Mouse (Mus musculus): ENCODE results near the gene Wdr73. TPM values are rescaled to one million over a fixed set of nuclear protein-coding genes. Genes with fewer than 3 reads are reported as not detected.
"Not testable (repeated sequence)": the region's sequence is repeated elsewhere in the genome, so short reads cannot be mapped to it uniquely, and the experiment has no call there.

Wdr73 gene
- 33.2 and 58.1 TPM in 2 replicates for total RNA-seq (2014; rRNA removed)
- polyA plus RNA-seq (2015; fragmentation: Nextera tagmentation; extraction: Ambion mirVana), result 34.7 and 35.0 TPM in 2 replicates

- under 1% methylated on average over 36 of the region's 36 CpGs for WGBS
- peak; percentile 93 for ATAC-seq (ENCODE audit: low FRiP score)
Observed at GRCm38 (mm10) chr7:80900944-80901501, at the start of gene Wdr73. Gene Wdr73, minus strand, starts transcription at chr7:80901269.

GRCm38 (mm10) chr7:80947445-80948350 is 46.6 kb upstream of the Wdr73 start, which contains the start of gene Sec11a:
Gene Sec11a, minus strand, starts transcription at chr7:80947780.
- peak; percentile 100 for ATAC-seq (ENCODE audit: low FRiP score)
- WGBS, result 2% methylated on average over 43 of the region's 44 CpGs
- peak within 1 kb of the TSS; percentile 94 for H3K9ac ChIP-seq (replicated peaks; ENCODE audit: low read length, poor library complexity, severe bottlenecking)
- no peaks in the 10 kb centered on the region for H3K36me3 ChIP-seq (ENCODE audit: insufficient read depth, low read length)
- peak; percentile 22; the same call in 1 of the 2 replicates for TF ChIP-seq CTCF (IDR thresholded peaks at IDR 0.05)
- DNase-seq (ENCODE audit: low spot score), result peak; percentile 96
- H3K4me2 ChIP-seq (ENCODE audit: low read depth, low read length, poor library complexity, severe bottlenecking), result peak within 1 kb of the TSS; percentile 79
- peak within 1 kb of the TSS; percentile 95 for H3K27ac ChIP-seq (ENCODE audit: low read depth, low read length)
- peaks cover 15% of the 10 kb centered on the region; the same call in 1 of the 2 replicates for H3K4me1 ChIP-seq (ENCODE audit: insufficient read depth, low read length)
- H3K27me3 ChIP-seq (ENCODE audit: insufficient read depth, low read length), result no peaks in the 10 kb centered on the region
- H3K4me3 ChIP-seq (ENCODE audit: low read depth, low read length), result peak within 1 kb of the TSS; percentile 89
- no peaks in the 10 kb centered on the region for H3K9me3 ChIP-seq (ENCODE audit: low read length)

More at GRCm38 (mm10) chr7:80900944-80901501, at the start of gene Wdr73:
- peaks cover 22% of the 10 kb centered on the region for H3K36me3 ChIP-seq (ENCODE audit: insufficient read depth, low read length)
- no peaks in the 10 kb centered on the region for H3K9me3 ChIP-seq (ENCODE audit: low read length)
- peak; percentile 94 for DNase-seq (ENCODE audit: low spot score)
- H3K4me3 ChIP-seq (ENCODE audit: low read depth, low read length), result peak within 1 kb of the TSS; percentile 45
- H3K4me2 ChIP-seq (ENCODE audit: low read depth, low read length, poor library complexity, severe bottlenecking), result peak within 1 kb of the TSS; percentile 57
- peak within 1 kb of the TSS; percentile 59 for H3K9ac ChIP-seq (replicated peaks; ENCODE audit: low read length, poor library complexity, severe bottlenecking)
- H3K27me3 ChIP-seq (ENCODE audit: insufficient read depth, low read length), result no peaks in the 10 kb centered on the region
- peak within 1 kb of the TSS; percentile 71 for H3K27ac ChIP-seq (ENCODE audit: low read depth, low read length)
- TF ChIP-seq CTCF (IDR thresholded peaks at IDR 0.05), result no peak
- H3K4me1 ChIP-seq (ENCODE audit: insufficient read depth, low read length), result peaks cover 3% of the 10 kb centered on the region; the same call in 1 of the 2 replicates

GRCm38 (mm10) chr7:80939808-80940207 is 38.7 kb upstream of the Wdr73 start:
- Histone ChIP-seq H3K9ac (replicated peaks; ENCODE audit: low read length, poor library complexity, severe bottlenecking) (no peak overlapping the region), H3K27me3 (ENCODE audit: insufficient read depth, low read length) (no peaks in the 10 kb centered on the region), H3K9me3 (ENCODE audit: low read length) (no peaks in the 10 kb centered on the region), H3K27ac (ENCODE audit: low read depth, low read length) (no peak overlapping the region), H3K4me1 (ENCODE audit: insufficient read depth, low read length) (no peaks in the 10 kb centered on the region), H3K36me3 (ENCODE audit: insufficient read depth, low read length) (peaks cover 4% of the 10 kb centered on the region), H3K4me3 (ENCODE audit: low read depth, low read length) (no peak overlapping the region), H3K4me2 (ENCODE audit: low read depth, low read length, poor library complexity, severe bottlenecking) (no peak overlapping the region)
- no peak for DNase-seq (ENCODE audit: low spot score)
- no peak for TF ChIP-seq CTCF (IDR thresholded peaks at IDR 0.05)
- ATAC-seq (ENCODE audit: low FRiP score), result no peak
- whole genome bisulfite sequencing, result 94% methylated on average over 4 of the region's 4 CpGs

- not testable (repeated sequence) for H3K9me3 ChIP-seq (ENCODE audit: low read length); H3K27ac ChIP-seq (ENCODE audit: low read depth, low read length); H3K4me3 ChIP-seq (ENCODE audit: low read depth, low read length); H3K4me1 ChIP-seq (ENCODE audit: insufficient read depth, low read length); H3K4me2 ChIP-seq (ENCODE audit: low read depth, low read length, poor library complexity, severe bottlenecking); H3K9ac ChIP-seq (replicated peaks; ENCODE audit: low read length, poor library complexity, severe bottlenecking); DNase-seq (ENCODE audit: low spot score); ATAC-seq (ENCODE audit: low FRiP score); H3K27me3 ChIP-seq (ENCODE audit: insufficient read depth, low read length)
- H3K36me3 ChIP-seq (ENCODE audit: insufficient read depth, low read length), result peaks cover 19% of the 10 kb centered on the region
Observed at GRCm38 (mm10) chr7:80937304-80937666, 36.2 kb upstream of the Wdr73 start.

- not testable (repeated sequence) for H3K4me2 ChIP-seq (ENCODE audit: low read depth, low read length, poor library complexity, severe bottlenecking); H3K27ac ChIP-seq (ENCODE audit: low read depth, low read length); ATAC-seq (ENCODE audit: low FRiP score); DNase-seq (ENCODE audit: low spot score); H3K27me3 ChIP-seq (ENCODE audit: insufficient read depth, low read length); H3K9me3 ChIP-seq (ENCODE audit: low read length); H3K4me3 ChIP-seq (ENCODE audit: low read depth, low read length); H3K4me1 ChIP-seq (ENCODE audit: insufficient read depth, low read length); H3K9ac ChIP-seq (replicated peaks; ENCODE audit: low read length, poor library complexity, severe bottlenecking)
- peaks cover 19% of the 10 kb centered on the region for H3K36me3 ChIP-seq (ENCODE audit: insufficient read depth, low read length)
- 81% methylated on average over 7 of the region's 7 CpGs for WGBS
Observed at GRCm38 (mm10) chr7:80936617-80937303, 35.7 kb upstream of the Wdr73 start.

Measured in midbrain, postnatal 0 days (tissue).